ENCODE assay signal across 21 mouse cellular contexts in the genomic region with DNA sequence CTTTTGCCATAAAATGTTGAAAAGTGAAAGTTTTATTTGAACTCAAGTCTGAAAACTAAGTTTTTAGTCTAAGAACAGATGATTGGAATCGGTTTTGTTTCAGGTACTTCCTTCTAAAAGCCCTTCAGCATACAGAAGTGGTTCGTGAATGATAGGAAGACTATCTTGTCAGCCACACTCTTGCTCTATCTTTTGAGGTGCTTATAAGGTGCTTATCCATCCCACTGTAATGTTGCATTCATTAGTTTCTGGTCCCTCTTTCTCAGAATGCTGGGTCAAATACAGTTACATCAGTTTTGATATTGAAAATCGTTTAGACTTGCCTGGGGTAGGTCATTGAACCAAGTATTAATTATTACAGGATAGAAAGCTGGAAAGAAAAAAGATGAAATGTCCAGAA. TPM values are rescaled to one million over a fixed set of nuclear protein-coding genes. Genes with fewer than 3 reads are reported as not detected.
DNase-seq lines count a peak whose midpoint lies in the region; ATAC-seq and TF ChIP-seq lines count a peak whose summit lies in the region.
"Had no signal": no experiment of that assay in that cellular context is flagged by ENCODE, and none has a peak within 500 bp of the region (broad histone marks: within the 10 kb centered on the region; RNA-seq: fewer than 3 reads in every experiment).

No protein-coding gene starts in this region.

- H3K4me3 ChIP-seq in hindbrain, embryonic 12.5 days = no peak overlapping the region
- H3K4me3 ChIP-seq in hindbrain, embryonic 11.5 days (ENCODE audit: low read depth, low read length) = no peak overlapping the region
- no peak overlapping the region for H3K4me3 ChIP-seq in midbrain, embryonic 16.5 days (ENCODE audit: low read depth, low read length)
- no peak overlapping the region for H3K4me3 ChIP-seq in midbrain, postnatal 0 days (ENCODE audit: low read depth, low read length)
- H3K4me3 ChIP-seq in liver, embryonic 15.5 days (replicated peaks) = peak overlapping the region; percentile 17
- H3K4me3 ChIP-seq: heart, adult 2 months had no signal

- no peak overlapping the region for H3K27ac ChIP-seq in hindbrain, embryonic 12.5 days
- no peak overlapping the region for H3K27ac ChIP-seq in hindbrain, embryonic 11.5 days (ENCODE audit: low read depth, low read length)
- H3K27ac ChIP-seq in midbrain, embryonic 16.5 days (ENCODE audit: low read length) = no peak overlapping the region
- no peak overlapping the region for H3K27ac ChIP-seq in midbrain, postnatal 0 days (ENCODE audit: low read depth, low read length)
- H3K27ac ChIP-seq in liver, embryonic 15.5 days (replicated peaks) = no peak overlapping the region
- H3K27ac ChIP-seq: embryonic facial prominence, embryonic 13.5 days; forebrain, embryonic 10.5 days; heart, adult 2 months; heart, embryonic 15.5 days; left cerebral cortex, adult 2 months had no signal

- intact Hi-C loops in gastrocnemius, postnatal 36 days (cut with DNase I) = no loop called here

- H3K9ac ChIP-seq in hindbrain, embryonic 12.5 days = no peak overlapping the region
- H3K9ac ChIP-seq in hindbrain, embryonic 11.5 days (ENCODE audit: low read depth, low read length) = no peak overlapping the region
- H3K9ac ChIP-seq in midbrain, embryonic 16.5 days (ENCODE audit: low read depth, low read length) = no peak overlapping the region
- H3K9ac ChIP-seq in midbrain, postnatal 0 days (replicated peaks; ENCODE audit: low read length, poor library complexity, severe bottlenecking) = no peak overlapping the region
- H3K9ac ChIP-seq in liver, embryonic 15.5 days = no peak overlapping the region
- H3K9ac ChIP-seq: embryonic facial prominence, embryonic 13.5 days; heart, embryonic 15.5 days had no signal

- H3K4me1 ChIP-seq in hindbrain, embryonic 12.5 days = peaks cover 13% of the 10 kb centered on the region
- no peaks in the 10 kb centered on the region for H3K4me1 ChIP-seq in hindbrain, embryonic 11.5 days (replicated peaks; ENCODE audit: control insufficient read depth, insufficient read depth, low read length)
- H3K4me1 ChIP-seq in midbrain, embryonic 16.5 days (ENCODE audit: control insufficient read depth, insufficient read depth, low read length) = peaks cover 20% of the 10 kb centered on the region
- peaks cover 6% of the 10 kb centered on the region; the same call in 1 of the 2 replicates for H3K4me1 ChIP-seq in midbrain, postnatal 0 days (ENCODE audit: insufficient read depth, low read length)
- H3K4me1 ChIP-seq in liver, embryonic 15.5 days (replicated peaks) = peaks cover 22% of the 10 kb centered on the region

- H3K27me3 ChIP-seq in hindbrain, embryonic 12.5 days = no peaks in the 10 kb centered on the region
- H3K27me3 ChIP-seq in hindbrain, embryonic 11.5 days (ENCODE audit: control insufficient read depth, insufficient read depth, low read length) = no peaks in the 10 kb centered on the region
- H3K27me3 ChIP-seq in midbrain, embryonic 16.5 days (ENCODE audit: control insufficient read depth, insufficient read depth, low read depth, low read length) = no peaks in the 10 kb centered on the region
- no peaks in the 10 kb centered on the region for H3K27me3 ChIP-seq in midbrain, postnatal 0 days (ENCODE audit: insufficient read depth, low read length)
- H3K27me3 ChIP-seq in liver, embryonic 15.5 days = no peaks in the 10 kb centered on the region

- WGBS in hindbrain, embryonic 12.5 days = 92% methylated on average over 3 of the region's 3 CpGs
- 88% methylated on average over 3 of the region's 3 CpGs for WGBS in hindbrain, embryonic 11.5 days
- WGBS in midbrain, embryonic 16.5 days = 88% methylated on average over 3 of the region's 3 CpGs
- WGBS in midbrain, postnatal 0 days = 87% methylated on average over 3 of the region's 3 CpGs
- WGBS in liver, embryonic 15.5 days (ENCODE audit: insufficient replicate concordance) = 32% methylated on average over 3 of the region's 3 CpGs

- no peak for ATAC-seq in hindbrain, embryonic 12.5 days (ENCODE audit: low FRiP score)
- ATAC-seq in hindbrain, embryonic 11.5 days (ENCODE audit: low FRiP score) = no peak
- ATAC-seq in midbrain, embryonic 16.5 days = no peak
- ATAC-seq in midbrain, postnatal 0 days (ENCODE audit: low FRiP score) = no peak
- ATAC-seq in liver, embryonic 15.5 days (ENCODE audit: insufficient read depth) = no peak
- ATAC-seq: intestine, embryonic 16.5 days had no signal

- peak overlapping the region; percentile 6; the same call in 1 of the 2 replicates for H3K4me2 ChIP-seq in hindbrain, embryonic 12.5 days (replicated peaks)
- H3K4me2 ChIP-seq in hindbrain, embryonic 11.5 days (replicated peaks; ENCODE audit: low read depth, low read length) = no peak overlapping the region
- H3K4me2 ChIP-seq in midbrain, embryonic 16.5 days (ENCODE audit: low read length) = peak overlapping the region; percentile 17; the same call in 1 of the 2 replicates
- H3K4me2 ChIP-seq in midbrain, postnatal 0 days (ENCODE audit: low read depth, low read length, poor library complexity, severe bottlenecking) = no peak overlapping the region
- H3K4me2 ChIP-seq in liver, embryonic 15.5 days = peak overlapping the region; percentile 36

- no peak for TF ChIP-seq CTCF in midbrain, postnatal 0 days (IDR thresholded peaks at IDR 0.05)

- DNase-seq in hindbrain, embryonic 11.5 days (ENCODE audit: low spot score) = no peak
- no peak for DNase-seq in midbrain, postnatal 0 days (ENCODE audit: low spot score)
- no peak for DNase-seq in layer of hippocampus, postnatal 14 days (ENCODE audit: low spot score in 2 of 2)
- DNase-seq in gastrocnemius, postnatal 36 days = no peak
- DNase-seq: B cell, adult 2 months; gastrocnemius, postnatal 14 days; heart, adult 2 months; heart, postnatal 4 days; kidney, postnatal 36 days; left cerebral cortex, postnatal 4 days; lung, postnatal 14 days; right cerebral cortex, postnatal 25 days; thymus, adult 2 months had no signal

- no peaks in the 10 kb centered on the region for H3K9me3 ChIP-seq in hindbrain, embryonic 12.5 days (replicated peaks)
- H3K9me3 ChIP-seq in hindbrain, embryonic 11.5 days (ENCODE audit: control insufficient read depth, low read length) = no peaks in the 10 kb centered on the region
- no peaks in the 10 kb centered on the region for H3K9me3 ChIP-seq in midbrain, embryonic 16.5 days (replicated peaks; ENCODE audit: control insufficient read depth, low read length, poor library complexity, severe bottlenecking)
- H3K9me3 ChIP-seq in midbrain, postnatal 0 days (ENCODE audit: low read length) = no peaks in the 10 kb centered on the region
- H3K9me3 ChIP-seq in liver, embryonic 15.5 days (replicated peaks) = no peaks in the 10 kb centered on the region
- H3K9me3 ChIP-seq: embryonic facial prominence, embryonic 13.5 days; forebrain, embryonic 10.5 days; heart, embryonic 15.5 days had no signal

- H3K36me3 ChIP-seq in hindbrain, embryonic 12.5 days = peaks cover 19% of the 10 kb centered on the region; the same call in 1 of the 2 replicates
- no peaks in the 10 kb centered on the region for H3K36me3 ChIP-seq in hindbrain, embryonic 11.5 days (ENCODE audit: control insufficient read depth, insufficient read depth, low read length)
- H3K36me3 ChIP-seq in midbrain, embryonic 16.5 days (ENCODE audit: control insufficient read depth, insufficient read depth, low read length) = peaks cover 5% of the 10 kb centered on the region
- H3K36me3 ChIP-seq in midbrain, postnatal 0 days (ENCODE audit: insufficient read depth, low read length) = peaks cover 6% of the 10 kb centered on the region; the same call in 1 of the 2 replicates
- peaks cover 15% of the 10 kb centered on the region for H3K36me3 ChIP-seq in liver, embryonic 15.5 days (replicated peaks)
- H3K36me3 ChIP-seq: heart, embryonic 15.5 days had no signal

RNA-seq across cellular contexts. Expression of a gene that starts 2.3 kb away (rescaled TPM):
- polyA plus RNA-seq in hindbrain, embryonic 12.5 days (2016; fragmentation: Nextera tagmentation; extraction: Ambion mirVana) = 6.2 TPM in 2 replicates
- polyA plus RNA-seq in hindbrain, embryonic 11.5 days (2014; fragmentation: Nextera tagmentation; extraction: Ambion mirVana) = 8.1 and 9.0 TPM in 2 replicates
- 4.7 and 5.1 TPM in 2 replicates for polyA plus RNA-seq in midbrain, embryonic 16.5 days (2015; fragmentation: Nextera tagmentation; extraction: Ambion mirVana)
- 3.7 and 6.0 TPM in 2 replicates for total RNA-seq in midbrain, postnatal 0 days (2014; rRNA removed)
- polyA plus RNA-seq in midbrain, postnatal 0 days (2015; fragmentation: Nextera tagmentation; extraction: Ambion mirVana) = 1.0 and 1.5 TPM in 2 replicates
- 2.7 and 3.9 TPM in 2 replicates for polyA plus RNA-seq in liver, embryonic 15.5 days (2015; fragmentation: Nextera tagmentation; extraction: Ambion mirVana)
- total RNA-seq in layer of hippocampus, postnatal 14 days (2021) = 1 to 10 TPM; 6.2 to 8.6 TPM
- total RNA-seq in gastrocnemius, postnatal 36 days (2021) = 1 to 10 TPM; 2.1 to 2.2 TPM

Comparison
In these comparisons a context has a peak if more than half of its experiments do, and no peak if none do; other contexts are left out.
1. H3K4me2 ChIP-seq: peak in hindbrain, embryonic 12.5 days (single experiment), midbrain, embryonic 16.5 days (single experiment) and liver, embryonic 15.5 days (single experiment); none in hindbrain, embryonic 11.5 days (single experiment) and midbrain, postnatal 0 days (single experiment).